Mouse (Mus musculus) heart, postnatal 0 days (tissue): ENCODE results near the gene Gm21974. TPM values are rescaled to one million over a fixed set of nuclear protein-coding genes. Genes with fewer than 3 reads are reported as not detected.

ENCODE experiments used
- ATAC-seq: fragments of 200-750 bp; cut with Nextera tagmentation; 2 replicates; pipeline ENCODE4 v1.8.0; 2017; ENCODE audit warnings: low read depth, moderate number of reproducible peaks, moderate library complexity; ENCODE audit not compliant: insufficient read depth
- DNase-seq: peaks from one replicate; pipeline ENCODE4 v3.0.0-alpha.2; 2016; ENCODE audit warnings: low spot score
- H3K27ac ChIP-seq: fragments of 300-500 bp; sonication (generic); 2 replicates; pipeline ENCODE4 v1.5.1; 2014; ENCODE audit warnings: low read depth, mild to moderate bottlenecking
- H3K27me3 ChIP-seq: fragments of 300-500 bp; sonication (generic); 2 replicates; pipeline ENCODE4 v1.6.1; 2014; ENCODE audit warnings: low read length, mixed read lengths; ENCODE audit not compliant: control insufficient read depth, insufficient read depth
- H3K36me3 ChIP-seq: fragments of 300-500 bp; sonication (generic); replicated peaks from 2 replicates; pipeline ENCODE4 v1.6.1; 2014; ENCODE audit warnings: low read length, mixed read lengths; ENCODE audit not compliant: control insufficient read depth, insufficient read depth
- H3K4me1 ChIP-seq: fragments of 300-500 bp; sonication (generic); 2 replicates; pipeline ENCODE4 v1.6.1; 2014; ENCODE audit warnings: antibody characterized with exemption; ENCODE audit not compliant: control insufficient read depth, insufficient read depth
- H3K4me2 ChIP-seq: fragments of 300-500 bp; sonication (generic); 2 replicates; pipeline ENCODE4 v1.6.1; 2014; ENCODE audit warnings: low read depth, mild to moderate bottlenecking, low read length, moderate library complexity
- H3K4me3 ChIP-seq: fragments of 300-500 bp; sonication (generic); 2 replicates; pipeline ENCODE4 v1.5.1; 2014; ENCODE audit warnings: low read depth, low read length
- H3K9ac ChIP-seq: fragments of 300-500 bp; sonication (generic); replicated peaks from 2 replicates; pipeline ENCODE4 v1.6.1; 2014; ENCODE audit warnings: low read depth, low read length, mixed read lengths
- H3K9me3 ChIP-seq: fragments of 300-500 bp; sonication (generic); replicated peaks from 2 replicates; pipeline ENCODE4 v1.6.1; 2016; ENCODE audit warnings: low read length; ENCODE audit not compliant: control insufficient read depth
- CTCF ChIP-seq: IDR thresholded peaks from 2 replicates; pipeline ENCODE4 v1.5.1; 2016; ENCODE audit warnings: antibody characterized with exemption, control low read depth, low read depth
- EP300 ChIP-seq: IDR thresholded peaks from 2 replicates; pipeline ENCODE4 v1.6.1; 2016; ENCODE audit warnings: antibody characterized with exemption, low read depth
- WGBS: fragments of 180-500 bp; shearing (Covaris S2); extraction: QIAGEN DNeasy Blood & Tissue Kit; methylation state at CpG from one replicate; pipeline ENCODE4 v1.1.7; 2014; 5-methylcytosine and 5-hydroxymethylcytosine counted together
- polyA plus RNA-seq: library from polyadenylated mRNA; unstranded; fragments of >200 nt; fragmentation: Nextera tagmentation; extraction: Ambion mirVana; gene quantifications from 2 replicates; pipeline ENCODE4 v1.2.1, GENCODE M21; 2015
- total RNA-seq: library from RNA; depleted of rRNA; stranded (reverse); fragments of >200 nt; gene quantifications from 2 replicates; pipeline ENCODE4 v1.2.3, GENCODE M21; 2014; ENCODE audit warnings: low replicate concordance

The Gm21974 gene
- total and polyA plus RNA-seq, 2 experiments from 2014 or later = 1.1 TPM; not detected in 1

GRCm38 (mm10) chr7:127869149-127869810 lies 26.0 kb downstream of the Gm21974 start:
- H3K4me1 ChIP-seq = 0 out of 2 replicates have a peak, but pooled peaks cover 3% of the 10 kb centered on the region
- peak overlapping the region; percentile 15; the same call in 1 of the 2 replicates for H3K27ac ChIP-seq
- 32% methylated on average over 3 of the region's 3 CpGs for WGBS
- no peak overlapping the region for H3K4me3 ChIP-seq
- TF ChIP-seq CTCF (no peak), EP300 (no peak)
- H3K27me3 ChIP-seq = no peaks in the 10 kb centered on the region
- peaks cover 25% of the 10 kb centered on the region for H3K36me3 ChIP-seq
- no peak overlapping the region for H3K4me2 ChIP-seq
- H3K9me3 ChIP-seq = no peaks in the 10 kb centered on the region
- H3K9ac ChIP-seq = 0 out of 2 replicates have a peak overlapping the region, but pooled peaks have one; percentile 26
- peak; percentile 41 for DNase-seq
- peak; percentile 51 for ATAC-seq

GRCm38 (mm10) chr7:127867641-127868040 lies 27.6 kb downstream of the Gm21974 start:
- H3K4me3 ChIP-seq = no peak overlapping the region
- ATAC-seq (no peak), DNase-seq (no peak)
- H3K4me2 ChIP-seq = no peak overlapping the region
- TF ChIP-seq EP300 (no peak), CTCF (no peak)
- no peak overlapping the region for H3K27ac ChIP-seq
- peaks cover 25% of the 10 kb centered on the region for H3K36me3 ChIP-seq
- WGBS = 95% methylated on average over 18 of the region's 18 CpGs
- H3K9me3 ChIP-seq = no peaks in the 10 kb centered on the region
- H3K9ac ChIP-seq = no peak overlapping the region
- H3K4me1 ChIP-seq = 0 out of 2 replicates have a peak, but pooled peaks cover 3% of the 10 kb centered on the region
- no peaks in the 10 kb centered on the region for H3K27me3 ChIP-seq

GRCm38 (mm10) chr7:127866434-127866833 lies 28.8 kb downstream of the Gm21974 start:
- no peak overlapping the region for H3K27ac ChIP-seq
- no peaks in the 10 kb centered on the region for H3K27me3 ChIP-seq
- DNase-seq (no peak), ATAC-seq (no peak)
- no peak overlapping the region for H3K4me2 ChIP-seq
- peaks cover 25% of the 10 kb centered on the region for H3K36me3 ChIP-seq
- no peak overlapping the region for H3K9ac ChIP-seq
- no peak for TF ChIP-seq CTCF
- TF ChIP-seq EP300 = no peak
- 92% methylated on average over 12 of the region's 12 CpGs for WGBS
- H3K4me1 ChIP-seq = 0 out of 2 replicates have a peak, but pooled peaks cover 3% of the 10 kb centered on the region
- no peaks in the 10 kb centered on the region for H3K9me3 ChIP-seq
- H3K4me3 ChIP-seq = no peak overlapping the region

GRCm38 (mm10) chr7:127858258-127858657 lies 37.0 kb downstream of the Gm21974 start:
- Histone ChIP-seq H3K4me2 (no peak overlapping the region), H3K9me3 (no peaks in the 10 kb centered on the region), H3K4me1 (no peaks in the 10 kb centered on the region), H3K36me3 (no peaks in the 10 kb centered on the region), H3K9ac (no peak overlapping the region), H3K27ac (no peak overlapping the region), H3K27me3 (no peaks in the 10 kb centered on the region), H3K4me3 (no peak overlapping the region)
- ATAC-seq (no peak), DNase-seq (no peak)
- TF ChIP-seq EP300 (no peak), CTCF (no peak)
- WGBS = 84% methylated on average over 6 of the region's 6 CpGs

- TF ChIP-seq CTCF = no peak
- no peak for TF ChIP-seq EP300
- Histone ChIP-seq H3K4me2 (no peak overlapping the region), H3K4me3 (no peak overlapping the region), H3K36me3 (peaks cover 28% of the 10 kb centered on the region), H3K4me1 (no peaks in the 10 kb centered on the region), H3K27me3 (no peaks in the 10 kb centered on the region), H3K9ac (no peak overlapping the region), H3K9me3 (no peaks in the 10 kb centered on the region), H3K27ac (no peak overlapping the region)
- ATAC-seq (no peak), DNase-seq (no peak)
- 50% methylated on average over 5 of the region's 5 CpGs for WGBS
Observed at GRCm38 (mm10) chr7:127850906-127851305, 44.3 kb downstream of the Gm21974 start.
